Mouse (Mus musculus) heart, postnatal 0 days (tissue): ENCODE measurements around the gene Lgals7.

Experiments used
- CTCF ChIP-seq: IDR thresholded peaks from 2 replicates; pipeline ENCODE4 v1.5.1; 2016; ENCODE audit warnings: antibody characterized with exemption, control low read depth, low read depth
- EP300 ChIP-seq: IDR thresholded peaks from 2 replicates; pipeline ENCODE4 v1.6.1; 2016; ENCODE audit warnings: antibody characterized with exemption, low read depth

GRCm38 (mm10) chr7:28832137-28832536, 31.5 kb upstream of the Lgals7 start:
- TF ChIP-seq CTCF (no peak), EP300 (no peak)
